Mouse (Mus musculus) cerebellum, adult 2 months (tissue): ENCODE data around the gene Lrp5.

Experiments
- CTCF ChIP-seq: fragments of 200-500 bp; IDR thresholded peaks from 2 replicates; pipeline ENCODE4 v1.5.1; 2011; ENCODE audit warnings: low read depth, mild to moderate bottlenecking, control low read depth, low read length, moderate library complexity, borderline replicate concordance; ENCODE audit not compliant: insufficient read depth
- POLR2A ChIP-seq: fragments of 200-500 bp; IDR thresholded peaks from 2 replicates; pipeline ENCODE4 v1.6.1; 2011; ENCODE audit warnings: low read length, control low read depth, borderline replicate concordance; ENCODE audit not compliant: insufficient read depth

- TF ChIP-seq CTCF (no peak), POLR2A (no peak)
These were observed 37.4 kb downstream of the Lrp5 start for GRCm38 (mm10) chr19:3648830-3649450.
